Mouse (Mus musculus) ovary, adult 18-20 months (tissue): ENCODE measurements at regions not wholly inside any gene's neighbourhood (a gene's known extent, or its start where the extent isn't known, plus 50 kb on each side); places are given as distances from the start of the nearest gene placed in this dataset.
A peak's percentile ranks its signal among the peaks of the same experiment; 100 is the strongest.
"Not testable (repeated sequence)": the region's sequence is repeated elsewhere in the genome, so short reads cannot be mapped to it uniquely, and the experiment has no call there.

Experiments used
- DNase-seq: peaks from one replicate; pipeline ENCODE4 v3.0.0; 2022; ENCODE audit warnings: low spot score, mixed read lengths

DNA sequence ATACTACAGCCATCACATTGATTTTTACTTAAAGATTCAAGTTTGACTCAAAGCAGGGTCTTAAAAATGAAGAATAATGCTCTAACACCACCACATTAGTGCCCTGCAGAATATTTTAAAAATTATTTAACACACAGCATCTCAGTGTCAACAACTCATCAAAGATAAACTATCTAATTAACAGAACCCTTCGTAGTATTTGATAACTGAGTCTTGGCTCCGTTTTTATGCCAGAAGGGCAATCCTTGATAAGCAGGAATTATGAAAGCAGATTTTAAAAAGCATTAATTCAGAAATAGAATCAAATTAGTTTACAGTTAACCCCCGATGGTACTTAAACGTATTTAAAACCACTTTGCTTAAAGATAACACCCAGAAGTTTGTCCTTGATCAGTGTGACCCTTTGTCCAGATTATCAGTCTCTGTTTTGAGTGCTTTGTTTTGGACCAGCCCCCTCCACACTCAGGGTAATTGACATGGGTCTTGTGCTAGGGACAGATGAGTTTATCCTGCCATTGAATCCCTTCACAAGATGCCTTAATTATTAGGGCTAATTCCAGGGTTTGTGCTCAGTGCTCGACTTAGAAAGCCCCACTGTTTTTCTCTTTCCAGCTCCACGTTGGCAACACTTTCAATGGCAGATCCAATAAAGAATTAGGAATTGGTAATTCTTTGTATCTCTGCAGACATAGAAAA lies 69.4 kb upstream of the Dph6 start:
- no peak for DNase-seq

DNA sequence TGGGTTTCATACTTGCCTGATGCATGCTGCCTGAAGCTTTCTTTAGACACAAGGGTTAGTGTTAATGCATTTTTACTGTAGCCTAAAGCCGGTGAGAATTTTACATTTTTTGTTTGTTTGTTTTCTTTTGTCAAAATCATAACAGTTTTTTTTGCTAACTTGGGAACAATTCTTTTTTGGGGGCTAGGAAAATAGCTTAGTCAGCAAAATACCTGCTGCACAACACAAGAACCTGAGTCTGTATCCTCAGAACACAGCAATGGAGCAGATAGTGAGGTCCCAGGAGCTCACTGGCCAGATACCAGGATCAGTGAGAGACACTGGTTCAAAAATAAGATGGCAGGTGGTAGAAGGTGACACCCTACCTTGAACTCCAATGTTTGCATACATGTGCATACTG lies 72.4 kb upstream of the Dph6 start:
- no peak for DNase-seq

DNA sequence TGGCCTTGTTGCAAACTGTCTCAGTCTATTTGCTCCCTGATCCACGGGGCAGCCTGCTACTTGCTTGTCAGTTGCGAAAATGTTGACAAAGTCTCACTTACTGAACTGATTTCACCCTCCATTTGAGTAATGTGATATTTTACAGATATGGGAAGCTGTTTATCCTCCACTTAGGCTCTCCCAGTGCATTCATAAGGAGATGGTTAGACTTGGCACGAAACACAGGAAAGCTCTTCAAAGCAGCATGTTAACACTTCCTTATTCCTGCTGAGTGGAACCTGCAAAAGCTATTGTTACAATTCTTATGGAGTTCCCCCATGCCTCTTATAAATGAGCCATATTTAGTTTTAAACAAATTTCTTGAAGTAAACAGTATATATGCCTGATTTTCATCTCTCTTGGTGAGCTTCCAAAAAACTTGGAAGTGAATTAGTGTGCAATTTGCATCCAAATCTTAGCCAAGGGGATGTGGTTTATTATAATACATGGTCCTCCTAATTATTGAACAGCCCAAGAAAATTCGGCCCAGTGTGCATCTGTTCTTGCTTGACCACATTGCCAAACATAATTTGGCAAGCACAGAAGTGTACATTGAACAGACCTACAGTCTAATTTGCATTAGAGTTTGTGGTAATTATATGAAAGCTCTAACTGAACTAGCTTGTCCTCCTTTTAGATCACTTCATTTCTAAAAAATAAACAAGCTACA lies 80.3 kb upstream of the Dph6 start:
- no peak for DNase-seq

DNA sequence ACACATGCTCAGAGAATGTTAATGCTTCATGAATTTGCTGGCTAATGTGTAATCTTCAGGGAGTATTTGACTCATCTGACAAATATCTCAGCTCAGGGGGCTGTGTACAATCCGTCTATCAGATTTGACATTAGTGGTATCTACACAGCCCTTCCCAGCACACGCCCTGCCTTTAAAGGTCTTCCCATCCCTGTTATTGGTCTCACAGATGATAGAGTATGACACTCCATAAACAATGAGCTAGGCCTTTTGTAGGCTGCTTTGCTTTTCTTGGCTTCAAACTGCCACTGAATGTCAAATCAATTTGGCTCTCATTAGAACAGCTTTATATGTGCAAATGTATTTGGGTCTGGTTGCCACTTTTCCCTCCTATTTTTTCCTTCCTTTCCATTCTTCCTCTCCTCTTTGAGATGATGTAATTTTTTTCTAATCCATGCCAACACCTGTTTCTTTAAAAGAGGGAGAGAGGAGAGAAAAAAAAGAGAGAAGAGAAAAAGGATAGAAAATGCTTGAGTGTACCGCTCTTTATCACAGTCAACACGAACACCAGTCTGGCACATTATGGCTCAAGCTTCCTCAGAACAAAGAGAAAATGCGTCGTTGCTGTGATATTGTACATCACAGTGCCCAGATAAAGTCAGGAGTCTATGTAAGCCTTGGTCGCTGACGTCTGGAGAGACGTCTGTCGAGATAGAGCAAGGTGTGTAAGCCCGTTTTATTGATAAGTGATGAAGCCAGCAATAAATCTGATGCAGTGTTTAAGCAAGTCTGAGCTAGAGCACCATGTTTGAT lies 84.9 kb upstream of the Dph6 start:
- DNase-seq, result no peak

DNA sequence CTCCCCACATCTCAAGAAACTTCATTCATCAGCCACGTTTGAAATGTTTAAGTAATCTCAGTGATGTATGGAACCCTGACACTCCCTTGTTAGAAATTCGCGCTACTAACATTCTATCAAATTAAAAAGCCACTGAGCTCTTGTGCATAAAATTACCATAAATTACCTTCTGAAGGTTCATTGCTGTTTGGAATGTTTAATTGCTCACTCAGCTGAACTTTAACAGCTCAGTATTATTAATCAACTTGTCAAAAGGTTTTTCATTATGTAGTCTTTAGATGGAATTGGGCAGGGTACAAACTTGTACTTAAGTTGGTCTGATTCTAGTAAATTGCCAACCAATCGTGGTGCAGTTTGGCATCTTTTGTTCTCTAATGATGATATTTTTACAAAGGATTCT lies 108.5 kb upstream of the Dph6 start:
- DNase-seq, result no peak

DNA sequence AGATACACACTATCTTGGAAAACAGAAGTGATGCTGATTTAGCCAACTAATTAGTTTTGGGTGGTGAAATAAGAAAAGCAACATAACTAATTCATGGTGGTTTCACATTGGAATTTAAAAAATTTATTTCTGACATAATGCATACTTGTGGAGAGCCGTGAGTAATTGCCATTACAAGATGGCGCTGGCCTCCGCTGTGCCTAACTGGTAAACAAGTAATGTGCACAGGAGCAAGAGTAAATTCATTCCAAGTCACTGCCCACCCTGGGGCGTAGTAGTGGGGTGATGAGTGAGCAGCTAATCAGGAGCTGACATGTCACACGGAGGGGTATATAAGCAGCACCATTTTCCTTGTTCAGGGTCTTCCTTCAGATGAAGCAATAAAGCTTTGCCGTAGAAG lies 119.0 kb upstream of the Dph6 start:
- DNase-seq, result not testable (repeated sequence)

DNA sequence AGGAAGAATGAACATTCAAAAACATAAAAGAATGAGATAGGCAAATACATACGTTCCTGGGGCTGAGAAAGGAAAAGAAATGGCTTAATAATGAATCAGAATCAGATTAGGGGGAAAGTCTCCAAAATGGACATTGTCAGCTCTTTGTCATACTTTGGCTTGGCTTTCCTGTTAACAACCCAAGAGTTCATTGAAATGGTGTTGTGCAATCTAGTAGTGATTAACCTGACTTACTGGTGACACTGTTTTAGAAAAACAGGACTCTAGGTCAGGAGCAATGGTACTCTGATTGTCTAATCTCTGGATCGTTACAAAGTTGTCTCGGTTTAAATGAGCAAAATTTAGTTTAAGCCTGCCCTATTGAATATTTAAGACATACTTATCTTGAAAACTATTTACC lies 119.5 kb upstream of the Dph6 start:
- no peak for DNase-seq

- peak; percentile 1 for DNase-seq
These were observed 120.8 kb upstream of the Dph6 start for GRCm38 (mm10) chr2:114775532-114775931.

DNA sequence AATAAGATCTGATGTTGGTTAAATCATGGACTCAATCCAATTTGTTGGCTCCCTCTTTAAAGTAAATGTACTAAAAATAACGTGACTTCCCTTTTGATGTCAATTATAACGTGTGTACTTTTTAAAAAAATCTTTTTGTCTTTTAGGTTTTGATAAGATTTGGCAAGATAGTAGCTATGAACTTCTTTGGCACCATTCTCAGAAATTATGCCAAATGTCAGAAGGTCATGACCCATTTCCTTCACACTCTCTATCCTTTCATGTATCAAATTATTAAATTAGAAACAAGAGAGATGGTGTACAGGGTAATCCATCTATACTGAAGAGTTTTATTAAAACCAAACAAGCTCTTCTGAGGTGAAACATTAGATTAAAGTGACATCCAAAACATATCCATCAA lies 121.4 kb upstream of the Dph6 start:
- DNase-seq, result no peak

- DNase-seq, result no peak
These were observed 127.7 kb upstream of the Dph6 start for GRCm38 (mm10) chr2:114782450-114782849.

GRCm38 (mm10) chr2:114784191-114784590 lies 129.4 kb upstream of the Dph6 start:
- DNase-seq, result no peak

- DNase-seq, result no peak
These were observed 133.5 kb upstream of the Dph6 start for GRCm38 (mm10) chr2:114788251-114788650.

DNA sequence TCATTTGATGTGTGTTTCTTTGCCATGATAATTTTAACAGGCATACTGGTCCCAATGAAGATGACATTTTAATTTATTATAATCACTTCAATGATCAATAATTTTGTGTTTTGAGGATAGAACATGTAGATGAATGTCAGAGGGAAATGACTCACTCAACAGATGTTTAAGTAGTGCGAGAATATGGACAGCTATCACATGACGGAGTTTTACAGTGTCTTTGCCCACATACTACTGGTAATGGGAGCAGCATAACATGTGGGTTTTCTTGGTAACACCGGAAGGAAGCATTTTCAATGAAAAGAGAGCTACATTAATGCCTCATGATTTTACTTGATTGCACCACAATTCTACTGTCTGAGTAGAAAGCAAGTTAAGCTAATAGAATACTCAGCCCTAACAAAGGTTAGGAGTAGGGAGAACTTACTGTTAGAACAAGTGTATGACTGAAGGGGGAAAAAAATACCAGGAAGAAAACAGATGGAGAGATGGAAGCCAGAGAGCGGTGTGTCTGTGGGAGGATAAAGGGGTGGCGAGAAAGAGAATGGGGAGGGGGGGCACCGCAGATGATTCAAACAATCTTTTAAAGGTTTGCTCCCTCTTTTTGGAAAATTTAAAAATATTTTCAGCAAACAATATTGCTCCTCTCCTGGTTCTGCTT lies 142.0 kb upstream of the Dph6 start:
- DNase-seq, result no peak

GRCm38 (mm10) chr2:114797291-114797650 lies 142.5 kb upstream of the Dph6 start:
- DNase-seq, result no peak

GRCm38 (mm10) chr2:114803241-114803640 lies 148.5 kb upstream of the Dph6 start:
- no peak for DNase-seq

DNA sequence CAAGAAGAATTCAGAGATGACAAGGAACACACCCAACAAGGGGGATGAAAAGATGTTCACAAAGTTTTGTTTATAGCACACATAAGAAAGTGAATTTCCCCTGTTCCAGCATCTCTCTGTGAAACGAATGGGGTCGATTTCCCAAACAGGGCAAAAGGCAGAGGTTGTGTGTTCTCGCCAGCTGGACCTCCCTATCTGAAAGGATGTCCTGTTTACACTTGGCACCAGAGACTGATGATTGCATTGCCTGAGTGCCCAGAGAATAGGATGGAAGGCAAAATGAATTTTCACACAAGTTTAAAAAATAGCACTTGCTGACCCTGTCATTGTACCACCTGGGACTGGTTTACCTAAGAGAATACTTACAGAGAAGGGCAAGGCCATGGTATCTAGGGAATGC lies 149.2 kb upstream of the Dph6 start:
- DNase-seq, result no peak

- no peak for DNase-seq
These were observed 150.8 kb upstream of the Dph6 start for GRCm38 (mm10) chr2:114805436-114806047.

DNA sequence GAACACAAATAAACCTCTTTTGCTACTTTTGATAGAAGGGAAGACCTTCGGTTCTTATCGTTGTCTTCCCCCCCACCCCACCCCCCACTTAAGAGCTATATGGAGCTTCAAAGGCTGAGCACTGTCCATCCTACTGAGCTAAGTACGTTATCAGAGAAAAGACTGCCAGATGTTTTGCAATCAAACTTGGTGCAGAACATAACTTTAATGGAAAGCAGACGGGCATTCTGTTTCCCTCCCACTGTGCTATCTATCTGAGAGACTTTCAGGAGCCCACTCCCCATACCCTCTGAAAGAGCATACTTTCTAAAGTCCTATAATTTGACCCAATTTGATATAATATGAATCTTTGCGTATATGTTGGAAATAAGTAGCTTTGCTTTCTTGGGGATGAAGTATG lies 153.3 kb upstream of the Dph6 start:
- DNase-seq, result no peak

GRCm38 (mm10) chr2:114812141-114812902 lies 157.6 kb upstream of the Dph6 start:
- DNase-seq, result no peak

GRCm38 (mm10) chr2:114812903-114813290 lies 158.1 kb upstream of the Dph6 start:
- no peak for DNase-seq

DNA sequence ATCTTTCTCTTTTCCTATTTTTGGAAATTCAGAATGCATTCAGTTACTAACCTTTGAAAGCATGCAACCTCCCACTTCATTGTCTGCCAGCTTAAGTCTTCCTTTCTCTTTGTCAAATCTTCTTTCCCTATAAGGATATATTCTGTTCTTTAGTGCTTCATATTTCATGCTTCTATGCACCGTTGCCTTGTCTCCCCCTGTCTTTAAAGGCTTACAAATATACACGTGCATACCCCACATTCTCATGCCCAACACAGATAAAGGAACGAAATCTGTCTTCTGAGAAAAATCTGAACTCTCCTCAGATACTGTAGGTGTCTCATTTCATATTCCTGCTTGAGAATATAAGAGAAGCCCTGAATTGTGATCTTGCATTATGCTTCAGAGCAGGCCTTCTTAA lies 167.9 kb upstream of the Dph6 start:
- DNase-seq, result no peak
